Mouse (Mus musculus) gastrocnemius, postnatal 25 days (tissue): ENCODE results near the gene Hnrnpa1. TPM values are rescaled to one million over a fixed set of nuclear protein-coding genes. Genes with fewer than 3 reads are reported as not detected.

ENCODE experiments used
- DNase-seq: peaks from one replicate; pipeline ENCODE4 v3.0.0; 2022
- long read RNA-seq, 2 experiments: library from polyadenylated mRNA; stranded (forward); transcript quantifications; one replicate each; pipeline ENCODE4 v2.0.0; 2021
- total RNA-seq, 2 experiments: library from RNA; stranded (reverse); gene quantifications; 1 replicate in 1 of 2; 2 replicates in 1 of 2; pipeline ENCODE4 v1.2.3; 2021

The Hnrnpa1 gene
- 10 to 100 TPM; 82.8 to 89.0 TPM for total RNA-seq
- long read RNA-seq, experiment 1, transcript Hnrnpa1-201 (11 exons, 1,918 nt) = minor isoform, 12 of 49 reads
- long read RNA-seq, experiment 1, transcript Hnrnpa1-202 (10 exons, 1,737 nt) = major isoform, 22 of 49 reads
- long read RNA-seq, experiment 1, partial matches to known transcripts = 11 of 49 reads
- long read RNA-seq, experiment 1, other reads (novel, unspliced or antisense) = 3 of 49 reads
- long read RNA-seq, experiment 2, transcript Hnrnpa1-201 (11 exons, 1,918 nt) = minor isoform, 16 of 64 reads
- long read RNA-seq, experiment 2, transcript Hnrnpa1-202 (10 exons, 1,737 nt) = major isoform, 29 of 64 reads
- long read RNA-seq, experiment 2, partial matches to known transcripts = 9 of 64 reads
- long read RNA-seq, experiment 2, other reads (novel, unspliced or antisense) = 6 of 64 reads

- peak; percentile 93 for DNase-seq
These were observed at the start of gene Hnrnpa1 for GRCm38 (mm10) chr15:103240160-103241028. Gene Hnrnpa1, plus strand, starts transcription at chr15:103240432.

DNA sequence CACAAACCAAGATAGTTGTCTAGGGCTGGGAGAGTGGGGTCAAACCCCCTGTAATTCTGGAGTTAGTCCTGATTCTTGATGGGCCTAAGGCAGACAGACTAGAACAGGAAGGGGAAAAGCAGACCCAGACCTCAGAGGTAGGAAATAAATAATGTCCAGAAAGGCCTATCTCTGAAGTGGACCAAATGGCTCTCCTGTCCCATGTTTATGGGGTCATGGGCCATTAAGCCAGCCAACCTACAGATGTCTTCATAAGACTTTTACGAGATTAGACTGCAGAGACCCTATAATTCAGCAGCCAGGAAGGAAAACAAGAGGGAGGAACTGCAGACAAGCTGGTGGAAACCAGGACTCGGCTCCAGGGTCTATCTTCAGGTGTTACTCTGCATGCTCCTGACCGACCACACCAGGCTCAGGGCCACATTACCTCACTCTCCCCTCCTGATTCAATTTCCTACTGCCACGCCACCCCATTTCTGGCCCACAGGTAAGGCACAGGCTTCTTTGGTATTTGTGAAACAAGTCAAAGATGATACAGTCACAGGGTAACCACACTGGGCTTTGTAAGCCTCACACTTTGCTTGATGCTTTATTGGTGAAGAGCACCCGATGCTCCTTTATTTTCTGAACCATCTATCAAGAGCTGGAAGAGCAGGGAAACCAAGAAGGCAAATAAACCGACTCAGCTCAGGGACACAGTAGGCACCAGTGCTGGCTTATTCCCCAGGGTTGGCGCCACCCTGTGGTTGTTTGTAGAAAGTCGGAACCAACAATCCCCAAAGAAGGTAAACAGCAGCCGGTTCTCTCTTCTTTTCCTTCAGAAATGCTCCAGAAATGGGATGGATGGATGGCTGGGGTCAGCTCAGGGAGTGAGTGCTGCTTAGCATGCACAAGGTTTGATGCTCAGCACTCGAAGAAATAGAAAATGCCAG, 49.4 kb upstream of the Hnrnpa1 start:
- no peak for DNase-seq

DNA sequence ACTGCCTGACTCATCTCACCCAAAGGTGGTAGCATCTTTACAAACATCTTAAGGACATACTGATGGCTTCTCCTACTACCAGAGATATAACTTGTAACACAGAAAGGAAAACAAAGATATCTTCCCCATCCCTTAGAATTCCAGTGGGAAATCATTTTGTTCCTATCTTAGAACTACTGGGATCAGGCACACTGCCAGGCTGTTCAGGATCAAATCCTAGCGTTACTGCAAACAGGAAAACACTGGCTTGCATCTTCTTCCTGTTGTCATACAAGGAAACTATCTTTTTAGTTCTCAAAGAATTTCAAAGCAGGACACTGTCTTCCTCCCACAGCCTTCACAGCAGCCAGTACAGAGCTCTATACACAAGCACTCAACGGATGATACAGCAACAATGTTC, 46.6 kb upstream of the Hnrnpa1 start:
- no peak for DNase-seq

DNA sequence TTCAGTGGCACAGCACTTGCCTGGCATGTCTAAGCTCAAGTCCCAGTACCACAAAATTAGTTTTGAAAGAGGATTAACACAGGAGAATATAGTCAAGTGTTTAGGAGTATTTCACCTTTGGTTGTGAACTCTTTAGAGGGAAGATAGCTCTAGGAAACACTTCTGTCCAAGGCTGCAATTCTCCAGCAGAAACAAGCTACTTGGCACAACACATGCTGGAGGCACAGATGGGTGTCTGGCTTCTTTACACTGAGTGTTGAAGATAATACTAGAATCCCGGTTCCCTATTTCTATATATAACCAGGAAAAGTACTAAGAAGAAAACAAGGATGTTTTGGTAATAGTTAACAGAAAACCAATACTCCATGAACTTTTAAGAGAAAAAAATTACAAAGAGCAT, 43.4 kb upstream of the Hnrnpa1 start:
- DNase-seq = no peak

DNA sequence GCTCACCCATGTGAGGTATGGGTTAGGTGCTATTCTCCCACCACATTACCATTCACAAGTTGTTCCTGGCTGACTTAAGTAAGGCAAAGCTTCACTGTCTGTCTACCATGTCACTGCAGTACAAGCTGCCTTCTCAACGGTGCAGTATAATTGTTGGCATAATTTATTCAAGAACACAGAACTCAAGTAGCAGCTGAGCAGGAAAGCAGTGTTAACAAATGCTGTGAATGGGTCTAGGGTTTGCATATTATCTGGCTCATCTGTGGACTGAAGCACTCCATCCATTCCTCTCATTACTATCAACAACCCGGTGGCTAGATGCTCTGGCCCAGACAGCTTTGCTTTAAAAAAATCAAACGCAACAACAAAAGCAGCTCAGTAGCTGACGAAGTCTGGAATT, 42.4 kb upstream of the Hnrnpa1 start:
- no peak for DNase-seq

GRCm38 (mm10) chr15:103202088-103202793, 38.0 kb upstream of the Hnrnpa1 start:
- DNase-seq = no peak

- no peak for DNase-seq
These were observed 35.1 kb upstream of the Hnrnpa1 start for GRCm38 (mm10) chr15:103205156-103205555.

GRCm38 (mm10) chr15:103214149-103214548, 26.1 kb upstream of the Hnrnpa1 start:
- no peak for DNase-seq

- peak; percentile 88 for DNase-seq
These were observed 25.0 kb upstream of the Hnrnpa1 start for GRCm38 (mm10) chr15:103214971-103215907.

DNA sequence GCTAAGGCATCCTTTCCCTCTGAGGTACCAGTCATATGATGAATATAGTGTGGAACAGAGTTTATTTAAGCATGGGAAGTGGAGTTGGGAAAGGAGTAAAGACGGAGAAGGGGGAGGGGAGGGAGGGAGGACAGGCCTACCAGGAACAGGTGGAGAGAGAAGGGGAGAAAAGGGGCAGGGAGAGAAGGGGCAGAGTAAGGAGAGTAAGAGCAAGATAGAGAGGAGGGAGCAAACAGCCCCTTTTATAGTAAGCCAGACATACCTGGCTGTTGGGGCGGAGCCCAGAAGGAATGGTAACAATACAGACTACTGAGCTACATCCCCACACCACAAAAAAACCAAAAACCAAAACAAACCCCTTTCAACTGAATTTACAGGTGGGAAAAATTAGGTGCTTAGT, 24.2 kb upstream of the Hnrnpa1 start:
- DNase-seq = no peak

DNA sequence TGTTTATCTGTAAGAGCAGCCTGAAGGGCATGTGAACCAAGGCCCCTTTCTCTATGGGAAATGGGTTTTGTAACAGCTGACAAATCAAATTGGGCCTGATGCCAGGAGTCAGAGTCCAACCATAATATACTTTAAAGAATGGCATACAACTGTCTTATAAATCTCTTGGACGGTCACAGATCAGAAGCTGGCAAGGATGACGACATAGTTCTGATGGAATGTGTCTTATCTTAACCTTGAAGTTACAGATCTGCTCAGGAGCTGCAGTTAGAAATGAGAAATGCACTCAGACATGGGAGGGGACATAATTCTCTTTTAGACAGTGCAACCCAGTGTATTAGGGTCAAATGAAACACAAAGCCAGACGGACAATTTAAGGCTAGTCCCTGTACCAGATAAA, 19.4 kb upstream of the Hnrnpa1 start:
- DNase-seq = no peak

DNA sequence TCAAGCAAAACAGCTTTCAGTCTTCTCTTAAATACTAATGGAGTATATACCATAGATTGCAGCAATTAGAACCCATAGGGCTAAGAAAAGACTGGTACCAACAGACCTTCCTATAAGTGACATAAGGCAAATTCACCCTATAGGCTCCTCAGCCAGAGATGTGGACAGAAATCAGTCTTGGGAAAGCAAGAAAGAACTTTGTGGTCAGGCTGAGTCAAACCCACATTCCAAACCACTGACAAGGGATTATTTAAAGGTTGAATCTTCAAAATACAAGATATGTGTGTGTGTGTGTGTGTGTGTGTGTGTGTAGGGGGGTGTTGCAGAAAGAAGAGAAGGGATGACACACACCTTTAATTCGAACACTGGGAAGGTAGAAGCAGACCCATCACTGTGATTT, 18.8 kb upstream of the Hnrnpa1 start:
- DNase-seq = no peak

DNA sequence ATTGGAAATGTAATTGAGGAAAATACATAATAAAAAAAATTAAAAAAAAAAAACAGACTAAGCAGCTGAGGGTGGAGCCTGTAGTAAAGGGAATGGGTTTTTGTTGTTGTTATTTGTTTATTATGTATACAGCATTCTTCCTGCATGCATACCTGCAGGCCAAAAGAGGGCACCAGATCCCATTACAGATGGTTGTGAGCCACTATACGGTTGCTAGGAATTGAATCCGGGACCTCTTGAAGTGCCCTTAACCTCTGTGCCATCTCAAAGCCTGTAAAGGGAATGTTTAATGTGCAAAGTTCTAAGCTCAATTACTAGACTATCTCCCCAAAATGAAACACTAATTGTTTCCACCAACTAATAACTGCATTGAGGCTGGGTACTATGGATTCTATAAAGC, 16.1 kb upstream of the Hnrnpa1 start:
- no peak for DNase-seq

GRCm38 (mm10) chr15:103227022-103227421, 13.2 kb upstream of the Hnrnpa1 start:
- DNase-seq = no peak

DNA sequence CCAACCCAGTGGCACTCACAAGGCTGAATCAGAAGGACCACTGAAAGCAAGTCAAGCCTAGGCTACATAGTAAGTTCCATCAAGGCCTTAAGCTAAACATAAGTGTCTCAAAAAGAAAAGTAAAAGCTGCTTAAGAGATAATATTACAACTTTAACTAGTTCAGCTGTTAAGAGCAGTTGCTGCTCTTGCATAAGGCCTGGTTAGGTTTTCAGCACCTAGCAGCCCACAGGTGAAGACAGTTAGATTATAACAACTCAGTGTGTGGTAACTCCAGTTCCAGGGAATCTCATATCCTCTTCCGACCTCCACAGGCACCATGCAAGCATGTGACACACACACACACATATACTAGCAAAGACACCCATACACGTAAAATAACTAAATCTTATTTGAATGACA, 12.7 kb upstream of the Hnrnpa1 start:
- DNase-seq = no peak

GRCm38 (mm10) chr15:103228904-103229303, 11.3 kb upstream of the Hnrnpa1 start:
- no peak for DNase-seq

DNA sequence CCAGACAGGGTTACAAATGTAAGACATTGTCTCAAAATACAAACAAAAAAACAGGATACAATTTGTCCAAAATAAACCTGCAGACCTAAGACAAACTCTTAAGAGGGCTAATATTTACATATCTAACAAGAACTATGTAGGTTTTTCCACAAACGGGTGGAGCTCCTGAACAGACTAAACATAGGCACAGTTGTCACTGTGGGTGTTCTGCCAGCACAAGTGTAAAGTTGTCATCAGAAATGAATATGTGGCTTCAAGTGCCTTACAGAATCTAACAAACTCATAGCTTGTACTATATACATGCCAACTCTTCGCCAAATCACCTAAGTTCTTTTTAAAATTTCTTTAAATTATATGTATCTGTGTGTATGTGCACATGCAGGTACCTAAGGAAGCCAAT, 7.1 kb upstream of the Hnrnpa1 start:
- DNase-seq = no peak

GRCm38 (mm10) chr15:103237295-103237694, 2.9 kb upstream of the Hnrnpa1 start:
- no peak for DNase-seq

DNA sequence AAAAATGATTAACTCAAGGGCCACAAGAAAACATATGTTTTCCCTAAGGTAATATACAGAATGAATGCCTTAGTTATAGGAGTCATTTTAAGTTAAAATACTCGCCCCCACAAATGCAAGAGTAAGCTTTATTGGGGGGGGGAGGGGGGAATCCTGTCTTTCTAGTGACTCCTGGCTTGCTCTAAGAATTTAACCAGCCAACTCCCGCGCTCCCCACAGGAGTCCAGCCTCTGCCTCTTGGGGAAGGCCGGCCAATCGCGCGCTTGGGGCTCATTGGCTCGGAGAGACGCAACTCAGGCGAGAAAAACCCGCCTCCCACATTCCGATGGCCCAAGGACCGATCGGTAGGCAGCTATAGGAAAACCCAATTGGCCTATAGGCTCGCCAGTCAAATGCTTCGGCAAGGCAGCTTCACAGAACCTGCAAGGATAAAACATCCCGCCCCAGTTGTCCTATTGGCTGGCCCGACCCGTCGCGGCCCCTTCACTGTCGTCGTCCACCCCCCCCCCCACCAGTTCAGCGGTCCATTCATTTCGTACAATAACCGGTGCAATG, 1.0 kb upstream of the Hnrnpa1 start:
- DNase-seq = peak; percentile 93

GRCm38 (mm10) chr15:103239685-103240159, 510 bp upstream of the Hnrnpa1 start, which contains the start of gene Cbx5:
Gene Cbx5, minus strand, starts transcription at chr15:103239816.
- peak; percentile 98 for DNase-seq
